Mouse (Mus musculus): ENCODE data around the gene Mettl2. TPM values are rescaled to one million over a fixed set of nuclear protein-coding genes. Genes with fewer than 3 reads are reported as not detected.

Gene Mettl2
- polyA plus RNA-seq, 1 experiment from 2014 or later = 14.9 TPM

DNA sequence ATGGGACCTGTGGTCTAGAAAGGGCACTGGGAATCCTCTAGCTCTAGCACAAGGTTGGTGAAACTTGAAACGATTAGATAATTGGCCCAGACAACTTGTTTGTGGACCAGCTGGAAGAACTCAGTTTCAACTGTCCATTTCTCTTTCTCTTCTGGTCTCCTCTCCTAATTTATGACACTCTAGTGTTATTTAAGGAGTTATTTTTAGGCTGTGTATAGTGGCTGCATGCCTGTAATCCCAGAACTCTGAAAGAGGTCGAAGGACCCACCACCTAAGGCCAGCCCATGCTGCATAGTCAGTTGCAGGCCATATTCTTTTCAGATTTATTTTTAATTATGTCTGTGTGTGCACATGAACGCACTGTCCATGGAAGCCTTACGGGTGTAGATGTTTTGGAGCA lies 53.3 kb downstream of the Mettl2 start:
- DNase-seq (ENCODE audit: low spot score) (peak; percentile 70), ATAC-seq (no peak)
- H3K27me3 ChIP-seq (replicated peaks; ENCODE audit: insufficient read depth, low read length) = no peaks in the 10 kb centered on the region
- WGBS = 58% methylated on average over 4 of the region's 4 CpGs
- H3K4me2 ChIP-seq (replicated peaks; ENCODE audit: low read depth, low read length) = peak overlapping the region; percentile 87
- H3K9me3 ChIP-seq (ENCODE audit: low read length) = no peaks in the 10 kb centered on the region
- H3K9ac ChIP-seq (replicated peaks; ENCODE audit: low read depth) = no peak overlapping the region
- TF ChIP-seq EP300 (IDR thresholded peaks at IDR 0.05) (0 out of 2 replicates have a peak, but pooled peaks have one; percentile 6), CTCF (IDR thresholded peaks at IDR 0.05) (no peak)
- H3K36me3 ChIP-seq (ENCODE audit: insufficient read depth, low read length) = 0 out of 2 replicates have a peak, but pooled peaks cover under 1% of the 10 kb centered on the region
- H3K4me3 ChIP-seq (ENCODE audit: low read depth, low read length) = peak overlapping the region; percentile 75
- peak overlapping the region; percentile 97; the same call in 1 of the 2 replicates for H3K27ac ChIP-seq (ENCODE audit: low read length)
- H3K4me1 ChIP-seq (ENCODE audit: insufficient read depth, low read depth, low read length) = peaks cover 16% of the 10 kb centered on the region; the same call in 1 of the 2 replicates

DNA sequence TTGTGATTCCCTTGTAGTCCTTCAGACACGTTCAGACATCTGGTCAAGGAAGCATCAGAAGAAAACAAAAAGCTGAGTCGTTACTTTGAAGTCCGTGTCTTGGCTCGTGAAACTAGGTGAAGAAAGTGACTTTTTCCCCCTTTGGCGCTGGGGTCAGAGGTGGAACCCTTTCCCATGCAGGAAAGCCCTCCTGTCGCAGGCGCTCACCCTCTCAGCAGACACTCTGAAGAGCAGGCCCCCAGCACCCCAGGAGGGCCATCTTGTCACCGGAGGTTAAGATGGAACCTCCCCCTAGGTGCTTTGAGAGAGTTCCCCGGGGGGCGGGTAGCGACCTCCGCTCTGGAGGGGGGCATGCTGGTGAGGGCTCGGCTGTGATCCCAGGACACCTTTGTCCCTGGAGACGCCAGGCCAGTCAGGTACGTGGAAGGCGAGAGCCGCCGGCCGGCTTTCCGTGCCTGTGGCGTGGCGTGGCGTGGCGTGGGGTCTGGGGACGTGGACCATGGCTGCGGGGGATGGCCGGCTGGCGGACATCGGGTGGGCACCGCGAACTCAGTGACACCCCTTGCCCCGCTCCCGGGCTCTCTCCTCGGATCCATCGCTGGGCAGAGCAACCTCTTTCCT lies 54.4 kb downstream of the Mettl2 start:
- 0 out of 2 replicates have a peak, but pooled peaks have one; percentile 13 for TF ChIP-seq EP300 (IDR thresholded peaks at IDR 0.05)
- TF ChIP-seq CTCF (IDR thresholded peaks at IDR 0.05) = no peak
- Histone ChIP-seq H3K27me3 (replicated peaks; ENCODE audit: insufficient read depth, low read length) (no peaks in the 10 kb centered on the region), H3K4me1 (ENCODE audit: insufficient read depth, low read depth, low read length) (peaks cover 16% of the 10 kb centered on the region; the same call in 1 of the 2 replicates), H3K4me2 (replicated peaks; ENCODE audit: low read depth, low read length) (peak overlapping the region; percentile 87), H3K9ac (replicated peaks; ENCODE audit: low read depth) (peak overlapping the region; percentile 99), H3K9me3 (ENCODE audit: low read length) (no peaks in the 10 kb centered on the region), H3K27ac (ENCODE audit: low read length) (peak overlapping the region; percentile 97), H3K4me3 (ENCODE audit: low read depth, low read length) (peak overlapping the region; percentile 75), H3K36me3 (ENCODE audit: insufficient read depth, low read length) (0 out of 2 replicates have a peak, but pooled peaks cover 5% of the 10 kb centered on the region)
- DNase-seq (ENCODE audit: low spot score) = peak; percentile 46
- 2% methylated on average over 28 of the region's 35 CpGs for WGBS
- ATAC-seq = peak; percentile 7

DNA sequence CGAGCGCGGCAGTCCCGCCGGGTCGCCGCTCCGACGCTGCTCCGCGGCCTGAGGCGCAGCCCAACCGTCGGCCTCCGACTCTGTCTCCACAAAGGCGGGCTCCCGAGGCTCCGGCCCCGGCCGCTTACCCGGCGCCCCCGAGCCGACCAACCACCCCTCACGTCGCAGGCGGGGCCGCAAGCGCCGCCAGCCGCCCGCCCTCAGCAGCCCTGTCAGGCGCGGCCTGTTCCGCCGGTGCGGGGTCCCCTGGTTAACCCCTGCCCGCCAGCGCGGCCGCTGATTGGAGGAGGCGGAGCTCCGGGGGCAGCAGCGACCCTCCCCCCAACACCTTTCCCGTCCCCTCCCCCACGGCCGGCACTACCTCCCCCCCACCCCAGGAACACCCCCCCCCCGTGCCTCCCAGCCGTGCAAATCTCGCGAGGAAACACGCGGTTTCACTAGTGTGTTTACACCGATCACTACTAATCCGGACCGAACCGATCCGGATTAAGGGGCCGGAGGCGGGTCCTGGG lies 55.0 kb downstream of the Mettl2 start:
- DNase-seq (ENCODE audit: low spot score) (peak; percentile 96), ATAC-seq (peak; percentile 96)
- Histone ChIP-seq H3K27me3 (replicated peaks; ENCODE audit: insufficient read depth, low read length) (no peaks in the 10 kb centered on the region), H3K4me1 (ENCODE audit: insufficient read depth, low read depth, low read length) (peaks cover 16% of the 10 kb centered on the region; the same call in 1 of the 2 replicates), H3K9me3 (ENCODE audit: low read length) (no peaks in the 10 kb centered on the region), H3K9ac (replicated peaks; ENCODE audit: low read depth) (peak overlapping the region; percentile 99), H3K36me3 (ENCODE audit: insufficient read depth, low read length) (0 out of 2 replicates have a peak, but pooled peaks cover 5% of the 10 kb centered on the region), H3K4me2 (replicated peaks; ENCODE audit: low read depth, low read length) (peak overlapping the region; percentile 87), H3K4me3 (ENCODE audit: low read depth, low read length) (peak overlapping the region; percentile 75), H3K27ac (ENCODE audit: low read length) (peak overlapping the region; percentile 97)
- under 1% methylated on average over 27 of the region's 60 CpGs for WGBS
- TF ChIP-seq CTCF (IDR thresholded peaks at IDR 0.05) (no peak; the same call in 1 of the 2 replicates), EP300 (IDR thresholded peaks at IDR 0.05) (no peak)

DNA sequence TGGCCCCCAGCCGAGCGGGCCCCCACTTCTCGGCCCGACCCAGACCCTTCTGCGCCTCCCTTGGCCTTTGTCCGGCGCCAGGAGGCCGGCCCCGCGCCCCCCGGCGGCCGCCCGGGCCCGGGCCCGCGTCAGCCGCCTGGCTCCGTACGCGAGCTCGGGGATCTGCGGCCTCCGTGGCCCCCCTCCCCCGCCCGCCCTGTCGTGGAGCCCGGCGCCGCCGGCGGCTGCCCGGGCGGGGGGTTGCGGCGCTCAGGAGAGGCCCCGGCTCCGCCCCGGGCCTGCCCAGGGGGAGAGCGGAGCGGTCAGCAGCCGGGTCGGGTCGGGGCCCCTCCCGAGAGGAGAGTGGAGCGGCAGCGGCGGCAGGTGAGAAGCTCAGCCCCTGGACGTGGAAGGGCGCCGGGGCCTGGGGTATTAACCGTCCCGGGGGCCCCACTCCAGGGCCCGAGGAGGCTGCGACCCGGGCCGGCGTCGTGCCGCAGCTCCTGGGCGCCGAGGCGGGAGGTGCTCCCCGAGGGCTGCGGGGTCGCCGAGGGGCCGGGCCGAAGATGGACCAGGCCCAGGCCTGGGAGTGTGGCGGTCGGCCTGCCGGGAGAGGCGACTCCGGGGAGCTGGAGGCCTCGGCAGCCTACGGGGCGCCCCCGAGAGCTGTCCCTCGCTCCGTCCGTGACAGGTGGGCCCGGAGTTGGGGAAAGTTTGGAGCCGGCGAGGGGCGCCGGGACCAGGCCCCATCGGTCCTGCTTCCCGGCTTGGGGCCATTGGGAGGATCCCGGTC lies 55.6 kb downstream of the Mettl2 start:
- Histone ChIP-seq H3K4me1 (ENCODE audit: insufficient read depth, low read depth, low read length) (peaks cover 16% of the 10 kb centered on the region; the same call in 1 of the 2 replicates), H3K36me3 (ENCODE audit: insufficient read depth, low read length) (0 out of 2 replicates have a peak, but pooled peaks cover 5% of the 10 kb centered on the region), H3K4me3 (ENCODE audit: low read depth, low read length) (peak overlapping the region; percentile 75), H3K4me2 (replicated peaks; ENCODE audit: low read depth, low read length) (peak overlapping the region; percentile 87), H3K9me3 (ENCODE audit: low read length) (no peaks in the 10 kb centered on the region), H3K27me3 (replicated peaks; ENCODE audit: insufficient read depth, low read length) (no peaks in the 10 kb centered on the region), H3K9ac (replicated peaks; ENCODE audit: low read depth) (peak overlapping the region; percentile 99), H3K27ac (ENCODE audit: low read length) (peak overlapping the region; percentile 97)
- ATAC-seq = peak; percentile 41
- peak; percentile 50 for DNase-seq (ENCODE audit: low spot score)
- TF ChIP-seq EP300 (IDR thresholded peaks at IDR 0.05) (no peak), CTCF (IDR thresholded peaks at IDR 0.05) (no peak)
- 4% methylated on average over 60 of the region's 89 CpGs for WGBS

DNA sequence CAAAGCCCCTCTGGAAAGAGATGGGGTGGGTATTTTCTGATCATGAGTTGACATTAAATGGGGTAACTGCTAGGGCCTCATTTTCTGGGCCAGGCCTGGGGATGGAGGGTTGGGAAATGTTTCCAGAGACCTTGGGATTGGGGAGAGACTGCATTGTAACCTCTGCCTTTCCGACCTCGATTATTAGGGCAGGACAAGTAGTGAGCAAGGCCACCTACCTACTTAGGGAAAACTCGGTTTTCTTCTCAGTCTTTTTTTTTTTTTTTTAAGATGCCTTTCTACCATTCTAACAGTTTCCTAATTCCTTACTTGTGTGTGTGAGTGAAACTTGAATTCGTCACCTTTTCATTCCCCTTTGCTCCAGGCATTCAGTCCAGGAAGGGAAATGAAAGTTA lies 56.2 kb downstream of the Mettl2 start:
- TF ChIP-seq CTCF (IDR thresholded peaks at IDR 0.05) = no peak
- no peak for TF ChIP-seq EP300 (IDR thresholded peaks at IDR 0.05)

DNA sequence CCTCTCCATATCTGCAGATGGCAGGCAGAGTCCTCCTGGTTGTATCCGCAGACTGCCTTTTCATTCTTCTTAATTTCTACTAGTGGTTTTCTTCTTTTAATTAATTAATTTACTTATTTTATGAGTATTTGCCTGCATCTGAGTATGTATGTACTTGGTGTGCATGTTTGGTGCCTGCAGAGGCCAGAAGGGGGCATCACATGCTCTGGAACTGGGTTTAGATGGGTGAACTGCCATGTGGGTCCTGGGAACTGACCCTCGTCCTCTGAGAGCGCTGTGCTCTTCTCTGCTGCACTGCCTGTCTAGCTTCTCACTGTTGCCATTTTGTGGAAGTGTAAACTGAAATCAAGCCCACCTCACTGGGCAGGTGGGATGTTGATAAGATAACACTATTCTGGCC lies 58.5 kb downstream of the Mettl2 start:
- ATAC-seq = no peak
- WGBS = 95% methylated on average over 3 of the region's 3 CpGs
- peak; percentile 17 for DNase-seq (ENCODE audit: low spot score)
- Histone ChIP-seq H3K4me2 (replicated peaks; ENCODE audit: low read depth, low read length) (no peak overlapping the region), H3K36me3 (ENCODE audit: insufficient read depth, low read length) (0 out of 2 replicates have a peak, but pooled peaks cover 5% of the 10 kb centered on the region), H3K27ac (ENCODE audit: low read length) (no peak overlapping the region), H3K27me3 (replicated peaks; ENCODE audit: insufficient read depth, low read length) (no peaks in the 10 kb centered on the region), H3K9me3 (ENCODE audit: low read length) (no peaks in the 10 kb centered on the region), H3K4me1 (ENCODE audit: insufficient read depth, low read depth, low read length) (peaks cover 11% of the 10 kb centered on the region; the same call in 1 of the 2 replicates), H3K9ac (replicated peaks; ENCODE audit: low read depth) (no peak overlapping the region), H3K4me3 (ENCODE audit: low read depth, low read length) (no peak overlapping the region)
- TF ChIP-seq CTCF (IDR thresholded peaks at IDR 0.05) (peak; percentile 54), EP300 (IDR thresholded peaks at IDR 0.05) (no peak)

More for the DNA sequence above, 56.2 kb downstream of the Mettl2 start:
- Histone ChIP-seq H3K9ac (replicated peaks; ENCODE audit: low read depth) (peak overlapping the region; percentile 99), H3K27me3 (replicated peaks; ENCODE audit: insufficient read depth, low read length) (no peaks in the 10 kb centered on the region), H3K27ac (ENCODE audit: low read length) (peak overlapping the region; percentile 97), H3K4me3 (ENCODE audit: low read depth, low read length) (peak overlapping the region; percentile 75), H3K36me3 (ENCODE audit: insufficient read depth, low read length) (0 out of 2 replicates have a peak, but pooled peaks cover 5% of the 10 kb centered on the region), H3K9me3 (ENCODE audit: low read length) (no peaks in the 10 kb centered on the region), H3K4me2 (replicated peaks; ENCODE audit: low read depth, low read length) (peak overlapping the region; percentile 87), H3K4me1 (ENCODE audit: insufficient read depth, low read depth, low read length) (peaks cover 16% of the 10 kb centered on the region; the same call in 1 of the 2 replicates)
- DNase-seq (ENCODE audit: low spot score) = peak; percentile 22
- ATAC-seq = no peak
- 6% methylated on average over 4 of the region's 4 CpGs for WGBS

Other genes with a start within 250 kb of the Mettl2 start
- not detected in 2 replicates for gene Efcab3, start 62.8 kb upstream of the Mettl2 start, polyA plus RNA-seq (2015; fragmentation: Nextera tagmentation; extraction: Ambion mirVana)
- gene Gm10842, start 20.5 kb downstream of the Mettl2 start, polyA plus RNA-seq (2015; fragmentation: Nextera tagmentation; extraction: Ambion mirVana) = not detected in 2 replicates
- 14.4 and 14.8 TPM in 2 replicates for gene Tlk2, start 52.4 kb downstream of the Mettl2 start, polyA plus RNA-seq (2015; fragmentation: Nextera tagmentation; extraction: Ambion mirVana)
- gene Mrc2, start 166.2 kb downstream of the Mettl2 start, polyA plus RNA-seq (2015; fragmentation: Nextera tagmentation; extraction: Ambion mirVana) = 20.0 and 22.6 TPM in 2 replicates